Mouse (Mus musculus) T-cell, adult 2 months (primary cell): Measurements from ENCODE around the gene Peg3.

Experiments
- DNase-seq: peaks from one replicate; pipeline ENCODE4 v3.0.0; 2022; ENCODE audit warnings: low spot score

Peg3 gene

DNA sequence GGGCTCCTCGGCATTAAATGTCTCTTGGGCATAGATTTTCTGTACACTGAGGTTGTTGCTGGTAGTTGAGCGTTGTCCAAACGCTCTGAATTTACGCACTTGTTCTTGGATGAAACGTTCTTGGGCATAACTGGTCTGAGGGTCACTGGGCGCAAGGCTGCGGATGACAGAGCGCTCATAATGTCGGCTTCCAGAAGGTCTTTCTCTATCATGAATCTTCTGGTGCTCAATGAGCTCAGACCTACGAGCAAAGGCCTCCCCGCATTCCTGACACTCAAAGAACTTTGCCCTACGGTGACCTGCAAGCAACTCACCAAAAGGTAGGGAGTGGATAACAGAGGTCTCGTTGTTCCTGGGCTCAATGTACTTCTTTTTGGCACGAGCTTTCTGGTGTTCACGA lies 20.8 kb downstream of the Peg3 start:
- DNase-seq: no peak

DNA sequence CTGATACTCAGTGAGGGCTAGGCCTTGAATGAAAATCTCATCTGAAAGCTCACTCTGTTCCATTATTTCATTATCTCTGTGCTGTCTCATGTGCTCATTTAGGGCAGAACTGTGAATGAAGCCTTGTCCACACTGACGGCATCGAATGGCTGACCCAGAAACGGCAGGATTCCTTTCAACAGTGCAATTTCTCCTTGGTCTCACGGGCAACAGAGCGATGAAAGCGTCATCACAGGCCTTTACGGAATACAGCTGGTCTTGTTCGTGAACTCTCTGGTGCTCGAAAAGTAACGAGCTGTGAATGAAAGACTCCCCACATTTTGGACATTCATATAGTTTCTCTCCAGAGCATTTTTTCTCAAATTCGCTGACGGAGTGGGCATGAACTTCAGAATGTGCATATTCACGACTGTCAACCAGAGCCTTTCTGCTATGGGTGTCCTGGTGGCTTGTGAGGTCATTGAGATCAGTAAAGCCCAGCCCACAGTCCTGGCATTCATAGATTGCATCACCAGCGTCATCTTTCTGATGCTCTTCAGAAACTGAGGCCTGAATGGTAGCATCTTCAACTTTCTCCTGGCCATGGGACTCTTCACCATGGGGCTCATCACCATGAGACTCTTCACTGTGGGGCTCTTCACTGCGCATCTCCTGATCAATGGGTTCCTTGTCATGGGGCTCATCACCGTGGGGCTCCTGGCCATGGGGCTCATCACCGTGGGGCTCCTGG lies 21.6 kb downstream of the Peg3 start:
- DNase-seq: no peak

GRCm38 (mm10) chr7:6707416-6708015 lies 22.7 kb downstream of the Peg3 start:
- DNase-seq: no peak

GRCm38 (mm10) chr7:6699230-6699629 lies 31.0 kb downstream of the Peg3 start:
- no peak for DNase-seq

- DNase-seq: no peak
Observed at GRCm38 (mm10) chr7:6696241-6697045, 33.8 kb downstream of the Peg3 start, which contains the start of gene Zim1. Gene Zim1, minus strand, starts transcription at chr7:6696450.

- no peak for DNase-seq
Observed at GRCm38 (mm10) chr7:6685511-6685910, 44.7 kb downstream of the Peg3 start.

- no peak for DNase-seq
Observed at GRCm38 (mm10) chr7:6666726-6667125, 63.5 kb downstream of the Peg3 start.

DNA sequence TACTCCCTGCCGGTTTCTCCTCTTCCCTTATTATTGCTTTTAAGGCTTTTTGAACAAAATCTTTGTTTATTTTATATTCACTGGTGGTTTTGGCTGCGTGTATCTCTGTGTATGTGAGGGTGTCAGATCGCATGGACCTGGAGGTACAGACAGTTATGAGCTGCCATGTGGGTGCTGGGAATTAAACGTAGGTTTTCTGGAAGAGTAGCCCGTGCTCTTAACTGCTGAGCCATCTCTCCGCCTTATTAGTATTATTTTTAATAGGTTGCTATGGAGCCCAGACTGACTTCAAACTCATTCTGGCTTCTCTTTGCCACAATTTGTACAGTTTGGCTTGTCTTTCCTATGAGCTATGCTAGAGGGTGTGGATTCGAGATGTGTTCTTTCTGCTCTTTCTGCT lies 66.8 kb downstream of the Peg3 start:
- no peak for DNase-seq

DNA sequence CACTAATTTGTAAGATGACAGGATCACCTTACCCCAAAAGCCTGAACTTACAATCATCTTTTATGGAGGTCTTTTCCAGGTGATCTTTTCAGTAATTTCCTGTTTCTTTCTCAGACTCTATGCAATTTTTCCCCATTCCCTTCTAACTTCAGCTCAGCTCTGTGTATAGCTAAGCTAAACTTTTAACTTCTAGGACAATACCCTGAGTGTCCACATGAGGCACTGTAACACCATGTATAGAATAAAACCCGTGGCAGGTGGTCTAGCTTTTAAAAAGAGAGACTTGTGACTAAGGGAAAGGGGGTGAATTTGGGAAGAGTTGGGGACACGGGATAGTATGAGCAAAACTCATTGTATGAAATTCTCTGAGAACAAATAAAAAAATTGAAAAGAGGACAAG lies 70.6 kb downstream of the Peg3 start:
- no peak for DNase-seq

DNA sequence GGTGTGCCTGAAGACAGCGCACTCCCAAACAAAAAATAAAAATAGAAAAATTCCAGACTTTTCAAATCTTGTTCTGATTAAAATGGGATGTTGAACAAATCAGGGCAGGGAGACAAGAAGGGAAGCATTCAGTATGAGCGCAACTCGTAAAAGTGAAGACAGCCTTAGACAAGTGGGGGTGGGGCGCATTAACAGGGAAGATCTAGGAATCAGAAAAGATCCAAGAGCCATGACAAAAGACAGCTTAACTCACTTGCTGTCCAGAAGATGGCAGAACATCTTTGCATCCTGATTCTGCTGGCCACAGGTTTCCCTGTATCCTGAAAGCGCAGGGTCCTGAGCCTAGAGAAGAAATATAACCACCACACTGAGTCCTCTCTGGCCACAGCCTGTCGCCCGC lies 71.6 kb downstream of the Peg3 start:
- DNase-seq: no peak
